Mouse (Mus musculus) adrenal gland, adult 2 months (tissue): ENCODE results near the gene Bola3. TPM values are rescaled to one million over a fixed set of nuclear protein-coding genes. Genes with fewer than 3 reads are reported as not detected.

Source experiments
- DNase-seq: peaks from one replicate; pipeline ENCODE4 v3.0.0; 2021
- microRNA-seq, 2 experiments: library from miRNA; unstranded; fragments of <30 nt; microRNA quantifications; one replicate each; pipeline ENCODE4 v1.2.0; 2021
- polyA plus RNA-seq: library from polyadenylated mRNA; depleted of rRNA; stranded (reverse); fragments of >200 nt; gene quantifications from 2 replicates; pipeline ENCODE4 v1.2.3, GENCODE M21; 2012; rRNA removed
- total RNA-seq, 2 experiments: library from RNA; stranded (reverse); gene quantifications; 2 replicates each; pipeline ENCODE4 v1.2.3; 2021

The Bola3 gene
- total and polyA plus RNA-seq, 3 experiments, result 204 to 358 (median 351) TPM

DNA sequence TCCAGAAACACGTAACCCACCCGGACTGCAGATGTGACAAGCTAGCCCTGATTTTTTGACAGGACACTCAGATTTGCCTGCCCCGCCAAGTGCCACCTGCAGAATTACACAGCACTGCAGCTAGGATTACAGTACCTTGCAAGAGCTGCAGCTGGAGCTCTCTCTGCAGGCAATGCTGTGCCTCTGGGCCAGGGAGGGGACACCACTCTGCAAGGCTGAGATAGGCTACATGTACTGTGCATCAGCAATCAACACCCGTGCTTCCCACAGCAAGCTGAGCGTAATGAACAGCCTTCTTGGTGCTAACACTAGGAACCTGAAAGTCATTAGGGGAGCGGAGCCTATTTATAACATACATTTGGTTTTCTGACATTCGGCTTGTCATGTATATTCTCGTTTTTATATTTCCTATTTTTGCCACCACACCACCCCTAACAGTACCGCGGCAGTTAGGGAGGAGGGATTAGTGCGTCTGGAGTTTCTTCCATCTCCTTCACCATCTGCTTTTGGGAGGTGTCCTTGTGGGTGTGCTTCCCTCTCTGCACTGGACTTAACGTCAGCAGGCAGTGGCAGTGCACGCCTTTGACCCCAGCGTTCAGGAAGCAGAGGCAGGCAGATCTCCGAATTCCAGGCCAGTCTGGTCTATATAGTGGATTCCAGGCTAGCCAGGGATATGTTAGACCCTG is 46.7 kb downstream of the Bola3 start:
- no peak for DNase-seq

GRCm38 (mm10) chr6:83396711-83397110 is 47.8 kb downstream of the Bola3 start:
- DNase-seq, result no peak

GRCm38 (mm10) chr6:83397728-83398127 is 48.8 kb downstream of the Bola3 start:
- DNase-seq, result no peak

DNA sequence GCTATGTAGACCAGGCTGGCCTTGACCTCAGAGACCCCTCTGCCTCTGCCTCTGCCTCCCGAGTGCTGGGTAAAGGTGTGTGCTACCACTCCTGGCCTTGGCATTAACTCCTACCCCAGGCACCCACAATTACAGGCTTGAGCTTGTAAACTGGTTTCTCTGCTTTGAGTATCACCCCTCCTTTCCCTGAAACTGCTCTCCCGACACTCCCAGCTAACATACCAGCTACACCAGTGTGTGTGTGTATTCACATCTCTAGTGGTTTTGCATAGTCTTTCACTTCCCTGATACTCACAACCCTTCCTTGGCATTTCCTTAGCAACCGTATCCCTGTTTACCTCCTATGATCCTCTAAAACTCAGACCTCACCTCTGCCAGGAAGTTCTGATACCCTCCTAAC is 50.8 kb downstream of the Bola3 start:
- no peak for DNase-seq

GRCm38 (mm10) chr6:83403481-83403880 is 54.5 kb downstream of the Bola3 start:
- no peak for DNase-seq

DNA sequence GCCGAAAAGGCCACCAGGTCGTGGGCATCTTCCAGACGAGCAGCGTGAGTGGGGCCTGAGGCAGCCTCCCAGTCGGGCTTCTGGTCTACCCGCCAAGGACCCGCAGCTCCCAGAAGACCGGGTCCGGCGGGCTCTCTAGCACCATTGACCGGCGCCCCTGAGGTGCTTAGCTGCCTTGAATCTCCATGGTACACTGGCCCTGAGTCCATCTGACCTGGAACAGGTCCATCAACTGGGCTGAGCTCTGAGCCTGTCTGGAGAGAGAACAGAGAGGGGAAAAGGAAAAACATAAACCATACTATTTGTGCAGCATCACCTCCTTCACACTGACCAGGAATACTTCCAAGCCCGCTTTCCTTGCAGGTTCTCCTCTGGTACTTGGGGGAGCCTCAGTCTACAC is 55.6 kb downstream of the Bola3 start:
- no peak for DNase-seq

GRCm38 (mm10) chr6:83405511-83406064 is 56.6 kb downstream of the Bola3 start:
- peak; percentile 36 for DNase-seq

DNA sequence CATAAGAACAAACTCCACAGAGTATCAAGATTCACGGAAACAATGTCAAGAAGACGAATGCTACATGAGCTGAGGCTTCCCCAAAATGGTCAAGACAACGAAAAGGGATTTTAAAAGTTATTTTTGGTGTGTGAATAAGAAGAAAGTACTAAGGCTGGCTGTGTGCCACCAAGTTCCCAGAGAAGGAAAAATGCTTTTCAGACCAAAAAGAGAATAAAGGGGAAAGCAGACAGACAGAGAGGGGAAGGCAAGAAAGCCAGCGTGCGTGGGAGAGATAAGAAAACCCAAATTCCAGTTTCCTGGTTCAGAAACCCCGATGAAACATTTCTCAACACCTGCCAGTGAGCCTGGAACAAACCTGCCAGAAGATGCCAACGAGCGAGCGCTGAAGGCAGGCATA is 59.6 kb downstream of the Bola3 start:
- no peak for DNase-seq

Small RNA genes within 50 kb of the gene (microRNA-seq; reads per million reads assigned to microRNA genes)
- gene Mir6374, result 0 reads per million in 2 experiments

Other genes with a start within 250 kb of the Bola3 start
- gene Ccdc142, start 247.5 kb upstream of the Bola3 start, total RNA-seq, result 1 to 10 TPM; 2.9 to 5.9 TPM
- gene Ccdc142, start 247.5 kb upstream of the Bola3 start, polyA plus RNA-seq, result 34.9 and 38.6 TPM in 2 replicates
- 1 to 10 TPM; 3.9 to 6.6 TPM for gene Gm42688, start 247.5 kb upstream of the Bola3 start, total RNA-seq
- 7.5 and 8.8 TPM in 2 replicates for gene Gm42688, start 247.5 kb upstream of the Bola3 start, polyA plus RNA-seq
- gene Mrpl53, start 240.1 kb upstream of the Bola3 start, total RNA-seq, result 100 to 1,000 TPM in 1 of 2 experiments, 10 to 100 TPM in 1; 95.3 to 112 TPM
- 81.0 and 85.8 TPM in 2 replicates for gene Mrpl53, start 240.1 kb upstream of the Bola3 start, polyA plus RNA-seq
- gene Mogs, start 233.7 kb upstream of the Bola3 start, total RNA-seq, result 10 to 100 TPM; 48.1 to 52.6 TPM
- gene Mogs, start 233.7 kb upstream of the Bola3 start, polyA plus RNA-seq, result 93.2 and 131 TPM in 2 replicates
- gene Wbp1, start 227.6 kb upstream of the Bola3 start, total RNA-seq, result 100 to 1,000 TPM in 1 of 2 experiments, 10 to 100 TPM in 1; 79.1 to 117 TPM
- 388 and 405 TPM in 2 replicates for gene Wbp1, start 227.6 kb upstream of the Bola3 start, polyA plus RNA-seq
- gene Ino80b, start 223.7 kb upstream of the Bola3 start, total RNA-seq, result 10 to 100 TPM; 16.1 to 27.3 TPM
- gene Ino80b, start 223.7 kb upstream of the Bola3 start, polyA plus RNA-seq, result 90.2 and 102 TPM in 2 replicates
- 10 to 100 TPM in 1 of 2 experiments, 1 to 10 TPM in 1; 9.5 to 10.2 TPM for gene Rtkn, start 213.7 kb upstream of the Bola3 start, total RNA-seq
- gene Rtkn, start 213.7 kb upstream of the Bola3 start, polyA plus RNA-seq, result 93.6 and 100 TPM in 2 replicates
- 1 to 10 TPM; 2.2 to 4.7 TPM for gene Wdr54, start 192.8 kb upstream of the Bola3 start, total RNA-seq
- gene Wdr54, start 192.8 kb upstream of the Bola3 start, polyA plus RNA-seq, result 3.4 and 4.8 TPM in 2 replicates
- gene 1700003E16Rik, start 192.7 kb upstream of the Bola3 start, total RNA-seq, result 1 to 10 TPM; 1.1 to 1.3 TPM
- 1.0 and 1.4 TPM in 2 replicates for gene 1700003E16Rik, start 192.7 kb upstream of the Bola3 start, polyA plus RNA-seq
- 100 to 1,000 TPM; 135 to 138 TPM for gene Dctn1, start 183.2 kb upstream of the Bola3 start, total RNA-seq
- 210 and 211 TPM in 2 replicates for gene Dctn1, start 183.2 kb upstream of the Bola3 start, polyA plus RNA-seq
- not detected for gene Slc4a5, start 129.3 kb upstream of the Bola3 start, total RNA-seq
- 0.29 and 0.51 TPM in 2 replicates for gene Slc4a5, start 129.3 kb upstream of the Bola3 start, polyA plus RNA-seq
- gene Mthfd2, start 23.2 kb upstream of the Bola3 start, total RNA-seq, result 10 to 100 TPM; 17.8 to 30.8 TPM
- gene Mthfd2, start 23.2 kb upstream of the Bola3 start, polyA plus RNA-seq, result 2.5 and 3.8 TPM in 2 replicates
- 10 to 100 TPM; 62.1 to 77.7 TPM for gene Mob1a, start 23.1 kb upstream of the Bola3 start, total RNA-seq
- 44.4 and 52.1 TPM in 2 replicates for gene Mob1a, start 23.1 kb upstream of the Bola3 start, polyA plus RNA-seq
- 10 to 100 TPM; 22.9 to 26.0 TPM for gene Tet3, start 109.9 kb downstream of the Bola3 start, total RNA-seq
- 6.8 and 8.7 TPM in 2 replicates for gene Tet3, start 109.9 kb downstream of the Bola3 start, polyA plus RNA-seq
- gene Dguok, start 157.8 kb downstream of the Bola3 start, total RNA-seq, result 10 to 100 TPM; 45.1 to 49.5 TPM
- 47.3 and 49.3 TPM in 2 replicates for gene Dguok, start 157.8 kb downstream of the Bola3 start, polyA plus RNA-seq
- gene Actg2, start 187.1 kb downstream of the Bola3 start, total RNA-seq, result under 1 TPM; 0.81 to 0.97 TPM
- gene Actg2, start 187.1 kb downstream of the Bola3 start, polyA plus RNA-seq, result 0.80 and 1.9 TPM in 2 replicates
- gene Stambp, start 223.6 kb downstream of the Bola3 start, total RNA-seq, result 10 to 100 TPM; 22.3 to 22.7 TPM
- 4.0 and 4.4 TPM in 2 replicates for gene Stambp, start 223.6 kb downstream of the Bola3 start, polyA plus RNA-seq